Mouse (Mus musculus) C2C12 (cell line): ENCODE results near the gene Spata18. TPM values are rescaled to one million over a fixed set of nuclear protein-coding genes. Genes with fewer than 3 reads are reported as not detected.

Source experiments
- H3K27me3 ChIP-seq: one replicate; pipeline ENCODE4 v1.6.1; 2011; ENCODE audit not compliant: control insufficient read depth, insufficient read depth, insufficient read length
- H3K36me3 ChIP-seq: one replicate; pipeline ENCODE4 v1.6.1; 2011; ENCODE audit not compliant: control insufficient read depth, insufficient read depth
- H3K4me3 ChIP-seq: one replicate; pipeline ENCODE4 v1.5.1; 2011; ENCODE audit warnings: mild to moderate bottlenecking, control low read depth; ENCODE audit not compliant: poor library complexity, insufficient read depth, severe bottlenecking
- H3K79me2 ChIP-seq: one replicate; pipeline ENCODE4 v1.6.1; 2011; ENCODE audit not compliant: control insufficient read depth, insufficient read depth
- H3K79me3 ChIP-seq: one replicate; pipeline ENCODE4 v1.6.1; 2011; ENCODE audit warnings: low read depth, control low read depth
- H3ac ChIP-seq: one replicate; pipeline ENCODE3; 2011; ENCODE audit warnings: low read depth; ENCODE audit not compliant: control insufficient read depth, insufficient read length
- CEBPB ChIP-seq: IDR thresholded peaks from one replicate; pipeline ENCODE4 v1.6.1; 2011; ENCODE audit warnings: low read depth, mild to moderate bottlenecking, control low read depth, moderate library complexity
- CTCF ChIP-seq: IDR thresholded peaks from one replicate; pipeline ENCODE4 v1.5.1; 2011; ENCODE audit not compliant: control insufficient read depth, insufficient read depth, insufficient read length
- FOSL1 ChIP-seq: IDR thresholded peaks from one replicate; pipeline ENCODE4 v1.8.0; 2011; ENCODE audit warnings: mild to moderate bottlenecking, low read length; ENCODE audit not compliant: poor library complexity, insufficient read depth, severe bottlenecking
- MAX ChIP-seq: IDR thresholded peaks from one replicate; pipeline ENCODE4 v1.6.1; 2011; ENCODE audit warnings: mild to moderate bottlenecking, control low read depth
- MYOD1 ChIP-seq: IDR thresholded peaks from one replicate; pipeline ENCODE4 v1.6.1; 2011; ENCODE audit warnings: low read depth; ENCODE audit not compliant: control insufficient read depth, insufficient read length
- MYOG ChIP-seq: IDR thresholded peaks from one replicate; pipeline ENCODE4 v1.6.1; 2011; ENCODE audit not compliant: control insufficient read depth, insufficient read length; ENCODE audit errors: extremely low read depth
- USF1 ChIP-seq: IDR thresholded peaks from one replicate; pipeline ENCODE4 v1.6.1; 2011; ENCODE audit warnings: low read depth, mild to moderate bottlenecking, control low read depth, moderate library complexity
- polyA plus RNA-seq: library from polyadenylated mRNA; unstranded; fragments of >200 nt; fragmentation: generic; extraction: Trizol; gene quantifications from one replicate; pipeline ENCODE4 v1.2.1, GENCODE M21; 2012; ENCODE audit warnings: missing spikeins

The Spata18 gene
- polyA plus RNA-seq, 1 experiment = not detected

GRCm38 (mm10) chr5:73642091-73642490 lies 9.1 kb upstream of the Spata18 start:
- TF ChIP-seq MAX (no peak), MYOD1 (no peak), CEBPB (no peak), CTCF (no peak), USF1 (no peak), FOSL1 (no peak), MYOG (no peak)
- Histone ChIP-seq H3ac (no peak overlapping the region), H3K79me2 (no peaks in the 10 kb centered on the region), H3K36me3 (no peaks in the 10 kb centered on the region), H3K79me3 (no peaks in the 10 kb centered on the region), H3K27me3 (no peaks in the 10 kb centered on the region), H3K4me3 (no peak overlapping the region)

GRCm38 (mm10) chr5:73647261-73647900 lies 3.8 kb upstream of the Spata18 start, which contains the start of gene Sgcb:
Gene Sgcb, minus strand, starts transcription at chr5:73647790.
- TF ChIP-seq MAX (no peak), USF1 (no peak), FOSL1 (no peak), MYOD1 (peak; percentile 45), CTCF (no peak), MYOG (no peak), CEBPB (no peak)
- Histone ChIP-seq H3ac (peak within 1 kb of the TSS; percentile 81), H3K79me2 (no peaks in the 10 kb centered on the region), H3K4me3 (peak within 1 kb of the TSS; percentile 45), H3K36me3 (no peaks in the 10 kb centered on the region), H3K27me3 (peaks cover 15% of the 10 kb centered on the region), H3K79me3 (no peaks in the 10 kb centered on the region)

GRCm38 (mm10) chr5:73650365-73650964 lies 714 bp upstream of the Spata18 start:
- TF ChIP-seq MYOD1 (no peak), MAX (no peak), MYOG (no peak), USF1 (no peak), CEBPB (no peak), FOSL1 (no peak), CTCF (no peak)
- Histone ChIP-seq H3K27me3 (peaks cover 30% of the 10 kb centered on the region), H3K79me3 (no peaks in the 10 kb centered on the region), H3ac (no peak overlapping the region), H3K36me3 (no peaks in the 10 kb centered on the region), H3K4me3 (peak overlapping the region; percentile 6), H3K79me2 (no peaks in the 10 kb centered on the region)

- TF ChIP-seq MYOD1 (no peak), FOSL1 (no peak), MYOG (no peak), USF1 (no peak), MAX (no peak), CEBPB (no peak), CTCF (no peak)
These were observed 649 bp downstream of the Spata18 start for GRCm38 (mm10) chr5:73651855-73652201.

GRCm38 (mm10) chr5:73666695-73667094 lies 15.5 kb downstream of the Spata18 start:
- TF ChIP-seq MYOD1 (no peak), MYOG (no peak), MAX (no peak), FOSL1 (no peak), CTCF (no peak)
- H3K27me3 ChIP-seq = peaks cover 3% of the 10 kb centered on the region
- no peaks in the 10 kb centered on the region for H3K79me2 ChIP-seq
- no peaks in the 10 kb centered on the region for H3K36me3 ChIP-seq
- no peak overlapping the region for H3ac ChIP-seq
- H3K79me3 ChIP-seq = no peaks in the 10 kb centered on the region
- no peak overlapping the region for H3K4me3 ChIP-seq

More at GRCm38 (mm10) chr5:73651855-73652201, 649 bp downstream of the Spata18 start:
- H3K36me3 ChIP-seq = no peaks in the 10 kb centered on the region
- H3K79me2 ChIP-seq = no peaks in the 10 kb centered on the region
- H3K4me3 ChIP-seq = no peak overlapping the region
- no peaks in the 10 kb centered on the region for H3K79me3 ChIP-seq
- peaks cover 30% of the 10 kb centered on the region for H3K27me3 ChIP-seq
- H3ac ChIP-seq = no peak overlapping the region

- no peak overlapping the region for H3ac ChIP-seq
- H3K4me3 ChIP-seq = no peak overlapping the region
- no peaks in the 10 kb centered on the region for H3K79me3 ChIP-seq
- H3K36me3 ChIP-seq = no peaks in the 10 kb centered on the region
- TF ChIP-seq CEBPB (no peak), MYOG (no peak), FOSL1 (no peak), MAX (no peak), MYOD1 (no peak), USF1 (no peak), CTCF (no peak)
- H3K79me2 ChIP-seq = no peaks in the 10 kb centered on the region
- H3K27me3 ChIP-seq = no peaks in the 10 kb centered on the region
These were observed 16.7 kb downstream of the Spata18 start for GRCm38 (mm10) chr5:73667877-73668276.
